Mouse (Mus musculus): ENCODE measurements around the gene Sptssa. TPM values are rescaled to one million over a fixed set of nuclear protein-coding genes. Genes with fewer than 3 reads are reported as not detected.

The Sptssa gene
- total and polyA plus RNA-seq, 2 experiments from 2014 or later = 42.4 to 150 TPM

GRCm38 (mm10) chr12:54695511-54696241, 39.3 kb upstream of the Sptssa start, which contains the start of gene Eapp:
TSS of gene Eapp (minus strand) at chr12:54695897.
- no peak for TF ChIP-seq EP300 (IDR thresholded peaks at IDR 0.05; ENCODE audit: low read depth)
- TF ChIP-seq CTCF (IDR thresholded peaks at IDR 0.05; ENCODE audit: low read depth) = peak; percentile 28; the same call in 1 of the 2 replicates
- H3K4me2 ChIP-seq (ENCODE audit: low read depth, low read length) = peak within 1 kb of the TSS; percentile 81
- no peaks in the 10 kb centered on the region for H3K27me3 ChIP-seq (ENCODE audit: control insufficient read depth, insufficient read depth, low read length)
- peak within 1 kb of the TSS; percentile 99 for H3K27ac ChIP-seq (ENCODE audit: low read depth)
- H3K9me3 ChIP-seq (replicated peaks; ENCODE audit: control insufficient read depth, low read length) = no peaks in the 10 kb centered on the region
- H3K36me3 ChIP-seq (replicated peaks; ENCODE audit: control insufficient read depth, insufficient read depth, low read length) = peaks cover 20% of the 10 kb centered on the region
- H3K4me1 ChIP-seq (ENCODE audit: control insufficient read depth, insufficient read depth) = 0 out of 2 replicates have a peak, but pooled peaks cover 4% of the 10 kb centered on the region
- H3K4me3 ChIP-seq (ENCODE audit: low read depth, low read length) = peak within 1 kb of the TSS; percentile 90
- under 1% methylated on average over 57 of the region's 57 CpGs for WGBS
- peak within 1 kb of the TSS; percentile 72 for H3K9ac ChIP-seq (replicated peaks; ENCODE audit: low read depth, low read length)
- ATAC-seq (ENCODE audit: insufficient read depth, low read depth) = peak; percentile 91
- DNase-seq (ENCODE audit: low spot score) = peak; percentile 99

DNA sequence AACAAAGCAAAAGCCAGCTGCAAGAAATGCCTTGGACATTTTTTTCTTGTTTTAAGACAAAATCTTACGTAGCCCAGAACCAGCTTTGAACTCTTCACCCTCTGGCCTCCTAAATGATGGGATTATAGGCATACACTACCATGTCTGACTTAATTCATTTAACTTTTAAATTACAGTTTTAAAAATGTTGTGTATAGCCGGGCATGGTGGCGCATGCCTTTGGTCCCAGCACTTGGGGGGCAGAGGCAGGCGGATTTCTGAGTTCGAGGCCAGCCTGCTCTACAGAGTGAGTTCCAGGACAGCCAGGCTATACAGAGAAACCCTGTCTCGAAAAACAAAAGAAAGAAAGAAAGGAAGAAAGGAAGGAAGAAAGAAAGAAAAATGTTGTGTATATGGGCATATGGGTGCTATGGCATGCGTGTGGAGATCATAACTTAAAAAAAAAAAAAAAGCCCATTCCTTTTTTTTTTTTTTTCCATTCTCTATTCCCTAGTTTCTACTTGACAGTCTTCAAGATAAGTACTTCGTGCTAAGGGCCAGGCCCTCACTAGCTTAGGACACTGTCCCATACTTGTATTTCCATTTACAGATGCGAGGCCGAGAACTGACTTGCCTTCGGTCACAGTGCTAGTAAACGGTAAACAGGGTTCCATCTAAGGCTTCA, 38.6 kb upstream of the Sptssa start:
- peaks cover 27% of the 10 kb centered on the region for H3K36me3 ChIP-seq (replicated peaks; ENCODE audit: control insufficient read depth, insufficient read depth, low read length)
- peak overlapping the region; percentile 81 for H3K4me2 ChIP-seq (ENCODE audit: low read depth, low read length)
- ATAC-seq (ENCODE audit: insufficient read depth, low read depth) (no peak), DNase-seq (ENCODE audit: low spot score) (no peak)
- TF ChIP-seq CTCF (IDR thresholded peaks at IDR 0.05; ENCODE audit: low read depth) (no peak), EP300 (IDR thresholded peaks at IDR 0.05; ENCODE audit: low read depth) (no peak)
- H3K9ac ChIP-seq (replicated peaks; ENCODE audit: low read depth, low read length) = peak overlapping the region; percentile 72
- peak overlapping the region; percentile 90 for H3K4me3 ChIP-seq (ENCODE audit: low read depth, low read length)
- H3K9me3 ChIP-seq (replicated peaks; ENCODE audit: control insufficient read depth, low read length) = no peaks in the 10 kb centered on the region
- 37% methylated on average over 12 of the region's 12 CpGs for WGBS
- H3K27me3 ChIP-seq (ENCODE audit: control insufficient read depth, insufficient read depth, low read length) = no peaks in the 10 kb centered on the region
- H3K4me1 ChIP-seq (ENCODE audit: control insufficient read depth, insufficient read depth) = 0 out of 2 replicates have a peak, but pooled peaks cover 4% of the 10 kb centered on the region
- peak overlapping the region; percentile 99 for H3K27ac ChIP-seq (ENCODE audit: low read depth)

DNA sequence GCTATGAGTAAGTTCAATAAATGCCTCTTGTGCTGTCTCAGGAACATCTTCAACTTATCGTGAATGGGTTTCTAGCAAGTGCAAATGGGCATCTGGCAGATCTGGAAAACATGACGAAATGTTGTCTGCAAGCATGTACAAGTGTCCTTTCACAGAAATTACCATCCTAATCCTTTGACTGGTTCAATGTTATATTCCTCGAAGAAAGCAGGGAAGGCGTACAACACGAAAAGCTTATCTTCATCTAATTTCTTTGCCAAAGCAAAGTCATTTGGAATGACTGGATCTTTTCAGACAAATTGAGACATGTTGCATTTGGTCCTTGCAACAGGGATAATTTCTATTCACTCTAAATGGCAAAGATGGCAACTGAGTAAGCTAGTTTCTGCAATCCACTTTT, 32.7 kb upstream of the Sptssa start:
- whole genome bisulfite sequencing = 94% methylated on average over 5 of the region's 5 CpGs
- H3K9me3 ChIP-seq (replicated peaks; ENCODE audit: control insufficient read depth, low read length) = no peaks in the 10 kb centered on the region
- H3K36me3 ChIP-seq (replicated peaks; ENCODE audit: control insufficient read depth, insufficient read depth, low read length) = peaks cover 64% of the 10 kb centered on the region
- H3K4me2 ChIP-seq (ENCODE audit: low read depth, low read length) = no peak overlapping the region
- ATAC-seq (ENCODE audit: insufficient read depth, low read depth) (no peak), DNase-seq (ENCODE audit: low spot score) (no peak)
- no peak overlapping the region for H3K9ac ChIP-seq (replicated peaks; ENCODE audit: low read depth, low read length)
- no peak overlapping the region for H3K4me3 ChIP-seq (ENCODE audit: low read depth, low read length)
- no peak overlapping the region for H3K27ac ChIP-seq (ENCODE audit: low read depth)
- H3K27me3 ChIP-seq (ENCODE audit: control insufficient read depth, insufficient read depth, low read length) = no peaks in the 10 kb centered on the region
- TF ChIP-seq EP300 (IDR thresholded peaks at IDR 0.05; ENCODE audit: low read depth) = no peak
- no peak for TF ChIP-seq CTCF (IDR thresholded peaks at IDR 0.05; ENCODE audit: low read depth)
- no peaks in the 10 kb centered on the region for H3K4me1 ChIP-seq (ENCODE audit: control insufficient read depth, insufficient read depth)

GRCm38 (mm10) chr12:54683182-54683581, 26.8 kb upstream of the Sptssa start:
- ATAC-seq (ENCODE audit: insufficient read depth, low read depth) = no peak
- Histone ChIP-seq H3K4me2 (ENCODE audit: low read depth, low read length) (no peak overlapping the region), H3K9me3 (replicated peaks; ENCODE audit: control insufficient read depth, low read length) (no peaks in the 10 kb centered on the region), H3K27ac (ENCODE audit: low read depth) (no peak overlapping the region), H3K27me3 (ENCODE audit: control insufficient read depth, insufficient read depth, low read length) (no peaks in the 10 kb centered on the region), H3K9ac (replicated peaks; ENCODE audit: low read depth, low read length) (no peak overlapping the region), H3K36me3 (replicated peaks; ENCODE audit: control insufficient read depth, insufficient read depth, low read length) (peaks cover 24% of the 10 kb centered on the region), H3K4me1 (ENCODE audit: control insufficient read depth, insufficient read depth) (no peaks in the 10 kb centered on the region), H3K4me3 (ENCODE audit: low read depth, low read length) (no peak overlapping the region)
- peak; percentile 41 for DNase-seq (ENCODE audit: low spot score)
- TF ChIP-seq CTCF (IDR thresholded peaks at IDR 0.05; ENCODE audit: low read depth) (peak; percentile 65), EP300 (IDR thresholded peaks at IDR 0.05; ENCODE audit: low read depth) (no peak)
- 15% methylated on average over 1 of the region's 1 CpGs for WGBS

GRCm38 (mm10) chr12:54676709-54677108, 20.3 kb upstream of the Sptssa start:
- Histone ChIP-seq H3K9ac (replicated peaks; ENCODE audit: low read depth, low read length) (no peak overlapping the region), H3K4me2 (ENCODE audit: low read depth, low read length) (no peak overlapping the region), H3K27me3 (ENCODE audit: control insufficient read depth, insufficient read depth, low read length) (no peaks in the 10 kb centered on the region), H3K27ac (ENCODE audit: low read depth) (no peak overlapping the region), H3K4me1 (ENCODE audit: control insufficient read depth, insufficient read depth) (no peaks in the 10 kb centered on the region), H3K36me3 (replicated peaks; ENCODE audit: control insufficient read depth, insufficient read depth, low read length) (peaks cover 58% of the 10 kb centered on the region), H3K9me3 (replicated peaks; ENCODE audit: control insufficient read depth, low read length) (no peaks in the 10 kb centered on the region), H3K4me3 (ENCODE audit: low read depth, low read length) (no peak overlapping the region)
- ATAC-seq (ENCODE audit: insufficient read depth, low read depth) (no peak), DNase-seq (ENCODE audit: low spot score) (no peak)
- TF ChIP-seq CTCF (IDR thresholded peaks at IDR 0.05; ENCODE audit: low read depth) (no peak), EP300 (IDR thresholded peaks at IDR 0.05; ENCODE audit: low read depth) (no peak)
- 95% methylated on average over 9 of the region's 9 CpGs for WGBS
